Mouse (Mus musculus): ENCODE data around the gene Smad1. TPM values are rescaled to one million over a fixed set of nuclear protein-coding genes. Genes with fewer than 3 reads are reported as not detected.

Smad1 gene
- total RNA-seq, 1 experiment from 2014 or later: 20.6 TPM

DNA sequence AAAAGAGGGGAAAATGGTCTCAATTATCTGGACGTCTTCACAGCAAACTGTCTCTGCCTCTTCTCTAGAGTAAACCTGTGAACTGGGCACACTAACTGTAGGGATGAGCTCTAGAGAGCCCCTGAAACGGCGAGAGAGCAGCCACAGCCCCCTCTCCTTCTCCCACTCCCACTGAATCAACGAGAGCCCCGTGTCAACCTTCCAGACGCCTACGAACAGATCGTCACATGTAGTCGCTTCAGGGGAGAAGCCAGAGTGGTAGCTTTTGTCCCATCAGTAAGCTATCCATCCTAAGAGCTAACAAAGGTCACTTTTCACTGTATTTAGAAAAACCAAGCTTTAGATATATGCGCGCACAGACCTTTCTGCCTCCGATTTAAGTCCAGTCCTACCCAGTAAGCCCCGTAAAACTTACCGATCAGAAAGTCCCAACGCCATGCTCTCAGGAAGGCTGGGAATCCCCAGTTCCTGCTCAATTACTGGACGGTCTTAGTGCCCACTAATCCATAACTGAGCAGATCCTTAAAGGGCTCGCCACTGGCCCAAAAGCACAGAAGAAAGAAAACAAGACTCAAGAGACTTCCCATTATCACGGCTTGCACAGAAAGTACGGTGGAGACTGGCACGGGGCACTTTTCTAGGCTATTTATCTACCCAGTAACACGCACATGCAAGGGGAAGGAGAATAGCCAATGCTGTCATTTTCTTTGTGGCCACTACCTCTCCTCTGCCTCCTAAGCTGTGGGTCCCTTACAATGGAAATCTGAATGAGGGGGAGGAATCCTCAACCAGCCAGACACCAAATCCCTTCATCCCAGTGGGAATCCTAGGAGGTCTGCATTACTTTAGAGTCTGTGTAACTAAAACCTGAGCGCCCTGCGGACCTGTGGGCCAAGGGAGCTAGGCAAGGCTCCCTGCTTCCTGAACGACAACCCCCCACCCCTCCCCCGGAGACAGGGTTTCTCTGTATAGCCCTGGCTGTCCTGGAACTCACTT lies 14.7 kb downstream of the Smad1 start:
- ATAC-seq (replicated peaks; ENCODE audit: low read depth, poor library complexity, severe bottlenecking): peak; percentile 29

GRCm38 (mm10) chr8:79382857-79383262 lies 16.5 kb downstream of the Smad1 start:
- no peak for ATAC-seq (replicated peaks; ENCODE audit: low read depth, poor library complexity, severe bottlenecking)

DNA sequence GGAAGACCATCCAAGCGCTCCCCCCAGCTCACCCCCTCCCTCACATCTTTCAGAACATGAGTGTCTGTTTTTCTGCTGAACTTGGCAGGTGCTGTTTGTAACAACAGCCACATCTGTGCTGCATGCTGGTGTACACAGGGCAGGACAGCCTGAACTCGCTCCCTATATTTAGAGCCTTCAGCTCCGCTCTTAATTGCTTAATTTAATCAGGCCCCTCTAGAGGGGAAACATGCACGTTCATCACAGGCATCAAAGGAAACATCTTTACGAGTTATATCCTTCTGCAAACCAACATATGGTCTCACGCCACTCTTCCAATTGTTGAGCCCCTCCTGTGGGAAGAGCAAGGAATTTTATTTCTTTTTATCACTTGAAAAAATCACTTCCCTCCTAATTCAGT lies 17.5 kb downstream of the Smad1 start:
- ATAC-seq (replicated peaks; ENCODE audit: low read depth, poor library complexity, severe bottlenecking): peak; percentile 28

DNA sequence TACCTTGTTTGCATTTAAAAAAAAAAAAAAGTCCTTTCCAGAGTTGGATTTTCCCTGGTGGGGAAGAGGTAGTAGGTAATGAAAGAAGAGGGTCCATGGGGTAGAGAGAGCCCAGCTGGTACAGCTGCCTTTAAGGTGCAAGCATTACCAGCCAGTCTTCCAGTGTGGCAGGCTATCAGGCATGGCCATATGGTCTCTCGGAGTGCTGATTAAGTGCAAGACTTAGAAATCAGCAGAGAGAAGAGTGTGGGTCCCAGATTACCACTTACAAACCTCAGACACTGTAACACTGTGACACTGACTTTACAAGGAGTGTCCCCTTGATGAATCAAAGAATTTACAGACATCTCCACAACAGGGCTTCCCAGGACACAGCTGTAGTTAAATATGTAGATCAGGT lies 18.9 kb downstream of the Smad1 start:
- peak; percentile 62 for ATAC-seq (replicated peaks; ENCODE audit: low read depth, poor library complexity, severe bottlenecking)

DNA sequence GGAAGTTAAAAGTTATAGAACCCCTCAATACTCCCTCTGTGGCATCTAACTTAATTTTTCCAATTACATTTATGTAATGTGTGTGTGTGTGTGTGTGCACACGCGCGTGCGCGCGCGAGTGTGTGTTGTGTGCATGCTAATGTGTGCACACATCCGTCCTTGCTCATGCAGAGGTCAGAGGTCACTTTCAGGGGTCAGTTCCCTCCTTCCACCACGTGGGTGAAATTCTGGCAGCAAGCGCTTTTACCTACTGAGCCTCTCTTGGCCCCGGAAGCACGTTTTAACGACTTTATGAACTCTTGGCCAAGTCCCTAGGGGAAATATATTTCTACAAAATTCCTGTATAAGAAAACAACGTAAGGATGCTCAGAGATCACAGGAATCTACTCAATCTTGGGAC lies 19.3 kb downstream of the Smad1 start:
- ATAC-seq (replicated peaks; ENCODE audit: low read depth, poor library complexity, severe bottlenecking): no peak

GRCm38 (mm10) chr8:79376648-79377047 lies 22.7 kb downstream of the Smad1 start:
- no peak for ATAC-seq (replicated peaks; ENCODE audit: low read depth, poor library complexity, severe bottlenecking)

GRCm38 (mm10) chr8:79375775-79376123 lies 23.6 kb downstream of the Smad1 start:
- ATAC-seq (replicated peaks; ENCODE audit: low read depth, poor library complexity, severe bottlenecking): peak; percentile 71

DNA sequence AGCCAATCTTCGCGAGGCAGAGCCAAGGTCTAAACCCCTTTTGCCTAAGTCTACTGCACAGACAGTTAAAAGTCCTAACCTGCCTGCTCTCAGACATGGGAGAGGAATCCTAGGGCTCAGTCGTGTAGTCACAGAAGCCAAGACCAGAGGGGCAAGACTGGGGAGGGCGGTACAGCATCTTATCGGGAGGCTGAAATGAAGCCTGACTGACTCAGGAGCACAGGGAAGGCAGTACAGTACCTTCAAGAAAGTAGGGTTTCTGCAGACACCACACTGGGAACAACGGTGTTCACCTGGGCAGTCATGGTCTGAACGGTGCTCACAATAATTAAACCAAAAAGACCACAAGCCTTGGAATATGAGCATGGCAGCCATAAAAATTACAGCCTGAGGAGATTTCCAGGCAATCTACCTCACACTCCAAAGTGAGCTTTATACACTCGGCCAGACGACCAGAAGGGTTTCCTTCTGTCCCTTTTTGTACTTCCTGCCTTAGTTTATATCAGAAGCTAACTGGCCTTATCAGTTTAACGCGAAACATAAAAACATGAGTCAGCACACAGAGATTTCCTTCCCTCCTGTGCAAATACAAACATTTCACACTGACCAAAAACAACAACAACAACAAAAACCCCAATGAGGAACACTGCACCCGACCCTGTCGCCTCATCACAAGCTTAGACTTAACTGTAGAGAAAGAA lies 24.1 kb downstream of the Smad1 start:
- ATAC-seq (replicated peaks; ENCODE audit: low read depth, poor library complexity, severe bottlenecking): peak; percentile 11

DNA sequence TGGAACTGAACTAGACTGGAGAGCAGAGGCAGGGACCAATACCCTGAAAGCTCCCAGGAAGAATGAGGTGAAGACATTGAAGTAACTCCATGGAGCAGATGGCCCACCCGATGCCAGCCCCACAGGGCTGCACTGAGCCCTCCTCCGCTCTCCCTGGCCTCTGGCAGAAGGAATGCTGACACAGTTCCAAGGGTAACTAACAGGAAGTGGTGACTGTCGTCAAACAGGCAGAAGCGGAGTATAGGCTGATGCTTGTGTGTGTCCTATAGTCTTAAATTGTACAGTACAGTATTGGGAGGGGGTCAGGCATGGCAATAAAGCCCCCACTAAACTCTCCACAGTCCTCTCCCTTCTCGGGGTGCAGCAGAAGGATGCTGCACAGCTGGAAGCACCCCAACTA lies 24.9 kb downstream of the Smad1 start:
- peak; percentile 23; the same call in 1 of the 2 replicates for ATAC-seq (replicated peaks; ENCODE audit: low read depth, poor library complexity, severe bottlenecking)

- no peak for ATAC-seq (replicated peaks; ENCODE audit: low read depth, poor library complexity, severe bottlenecking)
These were observed 25.8 kb downstream of the Smad1 start for GRCm38 (mm10) chr8:79373563-79373962.

- no peak for ATAC-seq (replicated peaks; ENCODE audit: low read depth, poor library complexity, severe bottlenecking)
These were observed 26.4 kb downstream of the Smad1 start for GRCm38 (mm10) chr8:79372960-79373359.

GRCm38 (mm10) chr8:79372521-79372920 lies 26.8 kb downstream of the Smad1 start:
- ATAC-seq (replicated peaks; ENCODE audit: low read depth, poor library complexity, severe bottlenecking): no peak

GRCm38 (mm10) chr8:79372084-79372483 lies 27.2 kb downstream of the Smad1 start:
- no peak for ATAC-seq (replicated peaks; ENCODE audit: low read depth, poor library complexity, severe bottlenecking)

DNA sequence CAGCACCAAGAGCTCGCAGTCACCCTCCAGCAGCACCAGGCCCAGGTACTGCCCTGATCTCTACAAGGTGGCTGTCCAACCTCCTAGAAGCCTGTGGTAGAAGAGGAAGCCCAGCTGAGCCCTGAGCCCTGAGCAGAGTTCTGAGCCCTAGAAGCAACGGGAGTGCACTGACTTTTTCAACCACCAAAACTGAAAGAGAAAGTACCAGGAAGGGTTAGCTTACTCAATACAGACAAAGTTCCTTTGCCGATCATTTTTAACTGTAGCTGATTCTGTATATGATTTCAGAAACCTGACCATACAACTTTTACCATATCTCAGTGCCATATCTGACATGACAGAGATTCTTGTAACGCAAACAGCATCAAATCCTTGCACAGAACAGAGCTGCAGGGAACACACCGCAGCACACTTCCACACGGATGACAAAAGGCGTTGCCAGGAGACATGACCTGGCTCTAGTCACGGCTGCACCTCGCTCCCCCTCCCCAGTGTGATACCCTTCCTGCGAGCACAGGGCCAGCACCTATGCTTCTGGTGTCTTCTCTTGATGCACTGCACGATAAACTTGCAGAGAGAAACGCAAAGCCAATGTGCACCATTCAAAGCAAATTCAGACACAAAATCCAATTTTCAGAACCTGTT lies 28.6 kb downstream of the Smad1 start:
- ATAC-seq (replicated peaks; ENCODE audit: low read depth, poor library complexity, severe bottlenecking): peak; percentile 48

DNA sequence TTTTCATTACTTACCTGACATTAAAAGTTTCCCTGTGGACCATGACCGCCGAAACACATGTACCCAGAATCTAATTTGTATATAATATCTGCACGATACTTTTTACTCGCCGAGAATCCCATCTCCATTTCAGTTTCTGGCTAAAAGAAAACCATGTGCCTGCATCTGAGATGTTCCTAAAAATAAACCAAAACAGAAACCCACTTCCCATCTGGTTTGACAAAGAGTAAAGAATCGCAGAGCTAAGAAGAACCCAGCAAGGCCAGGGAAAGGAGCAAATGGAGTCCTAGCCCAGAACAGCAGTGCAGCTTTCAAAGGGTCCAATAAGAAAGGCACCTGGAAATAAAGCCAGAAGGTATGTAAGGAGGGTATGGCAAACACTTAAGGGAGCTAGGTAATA lies 30.2 kb downstream of the Smad1 start:
- ATAC-seq (replicated peaks; ENCODE audit: low read depth, poor library complexity, severe bottlenecking): no peak

DNA sequence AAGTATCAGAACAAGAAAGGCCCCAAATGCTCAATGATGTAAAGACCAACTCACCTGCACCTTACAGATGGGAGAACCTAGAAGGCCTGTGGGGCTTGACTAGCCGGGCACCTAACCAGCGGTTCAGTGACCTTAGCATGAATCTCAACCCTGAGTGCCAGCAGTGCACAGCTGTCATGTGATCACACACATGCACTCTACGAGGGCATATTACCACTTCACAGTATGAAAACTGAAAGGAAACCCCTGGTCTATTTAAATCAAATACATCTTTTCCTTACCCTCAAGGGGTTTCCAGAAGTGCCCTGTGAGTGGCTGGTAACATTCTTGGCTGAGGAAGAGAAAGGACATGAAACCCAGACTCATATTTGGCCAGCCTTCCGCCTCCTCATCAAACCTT lies 31.4 kb downstream of the Smad1 start:
- ATAC-seq (replicated peaks; ENCODE audit: low read depth, poor library complexity, severe bottlenecking): no peak

DNA sequence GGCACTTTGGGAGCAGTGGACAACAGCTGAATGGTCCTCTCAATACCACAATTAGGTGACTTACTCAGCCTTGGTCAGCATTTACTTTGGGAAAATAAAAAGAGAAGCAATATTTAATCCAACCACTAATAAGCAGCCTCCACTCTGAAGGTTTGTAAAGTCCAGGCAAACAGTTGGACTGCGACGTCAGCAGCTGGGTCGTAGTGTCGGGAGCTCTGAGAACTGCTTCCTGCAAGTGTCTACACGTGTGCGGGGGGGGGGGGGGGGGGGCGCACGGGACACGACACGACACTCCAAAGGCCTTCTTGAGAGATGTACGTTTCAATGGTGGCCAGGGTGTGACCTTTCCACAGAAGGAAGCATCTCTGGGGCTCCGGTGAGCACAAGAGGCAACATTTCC lies 32.0 kb downstream of the Smad1 start:
- no peak for ATAC-seq (replicated peaks; ENCODE audit: low read depth, poor library complexity, severe bottlenecking)

- ATAC-seq (replicated peaks; ENCODE audit: low read depth, poor library complexity, severe bottlenecking): no peak
These were observed 33.1 kb downstream of the Smad1 start for GRCm38 (mm10) chr8:79366227-79366626.

DNA sequence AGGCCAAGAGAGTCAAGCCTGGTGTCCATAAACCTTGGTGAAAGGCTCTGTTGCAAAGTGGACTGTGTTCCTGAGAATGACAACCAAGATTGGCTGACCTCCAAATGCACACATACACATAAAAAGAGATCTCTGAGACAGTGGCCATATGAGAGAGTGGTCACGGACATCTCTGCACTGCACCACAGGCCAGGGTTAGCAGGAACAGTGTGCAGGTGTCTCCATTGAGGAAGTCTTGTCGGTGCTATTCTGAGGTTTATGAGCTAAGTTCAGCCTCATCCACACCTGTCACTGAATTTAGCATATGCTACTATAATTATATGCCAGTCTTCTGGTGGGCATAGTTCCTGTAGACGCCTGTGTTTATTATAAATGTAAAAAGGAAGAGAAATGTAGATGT lies 33.6 kb downstream of the Smad1 start:
- no peak for ATAC-seq (replicated peaks; ENCODE audit: low read depth, poor library complexity, severe bottlenecking)

DNA sequence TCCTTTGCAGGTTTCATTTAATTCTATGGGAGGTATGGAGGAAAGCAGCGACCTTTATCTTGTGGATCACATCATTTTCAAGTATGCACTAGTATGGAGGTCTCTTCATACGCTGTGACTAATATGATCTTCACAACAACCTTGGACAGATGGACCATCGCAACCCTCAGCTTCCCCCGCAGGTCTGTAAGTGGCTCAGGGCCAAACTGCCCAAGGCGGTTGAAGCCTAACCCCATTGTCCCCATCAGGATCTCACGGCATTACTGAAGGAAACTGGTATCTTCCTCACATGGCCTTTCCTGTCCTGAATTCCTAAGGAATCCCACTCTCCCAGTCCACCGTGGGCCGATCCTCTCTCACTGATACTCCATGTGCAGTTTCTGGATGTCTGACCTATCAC lies 34.5 kb downstream of the Smad1 start:
- ATAC-seq (replicated peaks; ENCODE audit: low read depth, poor library complexity, severe bottlenecking): no peak

GRCm38 (mm10) chr8:79362430-79362829 lies 36.9 kb downstream of the Smad1 start:
- ATAC-seq (replicated peaks; ENCODE audit: low read depth, poor library complexity, severe bottlenecking): peak; percentile 64

All from common myeloid progenitor, adult 5-6 weeks (primary cell).